Mouse (Mus musculus) E14TG2a.4 (cell line): ENCODE data around the gene Zbtb20.

Experiments
- CTCF ChIP-seq: conservative IDR thresholded peaks from 2 replicates; pipeline ENCODE4 v1.5.1; 2014; ENCODE audit warnings: low read length
- POU5F1 ChIP-seq: IDR thresholded peaks from 2 replicates; pipeline ENCODE4 v1.6.1; 2014; ENCODE audit warnings: low read length, borderline replicate concordance

DNA sequence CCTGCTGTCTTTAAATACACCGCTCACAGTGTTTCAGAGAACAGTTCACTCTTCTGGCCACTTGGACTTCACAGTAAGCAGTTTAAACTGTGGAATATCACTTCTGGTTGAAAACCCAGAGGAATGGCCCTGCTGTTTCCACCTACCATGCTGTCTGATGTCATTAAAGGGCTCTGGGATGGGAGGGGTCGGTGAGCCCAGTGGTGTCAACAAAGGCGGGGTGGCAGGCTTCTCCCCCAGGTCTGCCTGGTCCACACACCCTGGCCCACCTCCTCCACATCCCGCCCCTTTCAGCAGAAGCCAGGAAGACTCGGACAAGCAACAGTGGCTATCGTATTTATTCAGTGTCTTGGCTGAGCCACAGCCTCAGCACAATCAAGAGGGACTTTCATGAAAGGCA, 743.6 kb downstream of the Zbtb20 start:
- TF ChIP-seq CTCF (no peak), POU5F1 (no peak)
